In the genomic region with DNA sequence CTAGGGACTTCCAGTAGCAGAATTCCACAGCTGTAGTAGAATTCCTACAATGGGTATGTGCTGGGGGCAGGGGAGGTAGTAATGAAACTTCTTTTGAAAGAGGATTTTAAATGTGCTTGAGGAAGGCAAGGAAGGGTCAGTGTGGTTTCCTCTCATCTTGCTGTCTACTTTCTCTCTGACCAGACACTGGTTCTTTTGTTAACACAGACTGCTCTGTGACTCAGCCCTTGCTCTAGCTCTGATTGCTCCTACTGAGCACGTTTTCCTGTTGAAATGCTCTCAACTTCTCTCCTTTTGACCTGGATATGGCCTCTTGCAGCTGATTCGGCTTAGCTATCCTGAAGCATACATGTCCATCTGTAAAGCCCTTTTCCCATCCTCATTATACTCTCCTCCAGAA, we compare ENCODE assay signal across 22 mouse cellular contexts. TPM values are rescaled to one million over a fixed set of nuclear protein-coding genes. Genes with fewer than 3 reads are reported as not detected.
DNase-seq lines count a peak whose midpoint lies in the region; TF ChIP-seq lines count a peak whose summit lies in the region.
"Had no signal": no experiment of that assay in that cellular context is flagged by ENCODE, and none has a peak within 500 bp of the region (broad histone marks: within the 10 kb centered on the region; RNA-seq: fewer than 3 reads in every experiment).

No protein-coding gene starts in this region.

- TF ChIP-seq POLR2A in myocyte (IDR thresholded peaks at IDR 0.05; ENCODE audit: insufficient read length, low read depth), result no peak

- no peaks in the 10 kb centered on the region for H3K27me3 ChIP-seq in myocyte (ENCODE audit: control insufficient read depth, insufficient read depth, insufficient read length)
- H3K27me3 ChIP-seq: embryonic facial prominence, embryonic 12.5 days; forebrain, embryonic 15.5 days had no signal

- no peak overlapping the region for H3ac ChIP-seq in myocyte (ENCODE audit: control insufficient read depth, insufficient read length)

- no peak overlapping the region for H3K4me3 ChIP-seq in brown adipose tissue, adult 24 weeks (ENCODE audit: insufficient read depth, low read depth, low read length)
- no peak overlapping the region for H3K4me3 ChIP-seq in myocyte
- H3K4me3 ChIP-seq: embryonic facial prominence, embryonic 12.5 days; erythroblast, embryonic 14.5 days; forebrain, embryonic 15.5 days; hindbrain, embryonic 13.5 days; intestine, embryonic 15.5 days had no signal

- H3K27ac ChIP-seq in brown adipose tissue, adult 24 weeks (replicated peaks; ENCODE audit: low read depth, low read length), result 0 out of 2 replicates have a peak overlapping the region, but pooled peaks have one; percentile 21
- H3K27ac ChIP-seq: embryonic facial prominence, embryonic 12.5 days; forebrain, embryonic 15.5 days; hindbrain, embryonic 13.5 days; hindbrain, postnatal 0 days; intestine, embryonic 15.5 days had no signal

- peak overlapping the region; percentile 41 for H3K4me2 ChIP-seq in myocyte (ENCODE audit: low read depth)
- H3K4me2 ChIP-seq: embryonic facial prominence, embryonic 12.5 days; forebrain, embryonic 15.5 days; hindbrain, embryonic 13.5 days; intestine, embryonic 15.5 days had no signal

- H3K36me3 ChIP-seq in myocyte (ENCODE audit: control insufficient read depth, insufficient read depth), result no peaks in the 10 kb centered on the region
- H3K36me3 ChIP-seq: embryonic facial prominence, embryonic 12.5 days; forebrain, embryonic 15.5 days; hindbrain, embryonic 13.5 days; intestine, embryonic 15.5 days had no signal

- peak; percentile 18 for DNase-seq in embryo, embryonic 10 days (ENCODE audit: low spot score)
- no peak for DNase-seq in embryo, embryonic 11 days
- DNase-seq in thymus, postnatal 25 days, result peak; percentile 3
- DNase-seq in thymus, postnatal 10 days (ENCODE audit: low spot score in 2 of 2), result no peak
- no peak for DNase-seq in kidney, adult 18-20 months
- DNase-seq in right cerebral cortex, postnatal 14 days, result no peak
- DNase-seq: adrenal gland, postnatal 10 days; cerebellum, adult 11 months; cerebellum, adult 9-10 months; cerebellum, postnatal 25 days; gastrocnemius, postnatal 36 days; heart, adult 11 months; heart, postnatal 10 days; kidney, adult 8-10 months had no signal

- H3K79me2 ChIP-seq in myocyte (ENCODE audit: control insufficient read depth, insufficient read depth), result peaks cover 32% of the 10 kb centered on the region

- H3K4me1 ChIP-seq in brown adipose tissue, adult 24 weeks (ENCODE audit: control insufficient read depth, insufficient read depth, insufficient read length, low read length), result no peaks in the 10 kb centered on the region; the same call in 1 of the 2 replicates
- H3K4me1 ChIP-seq: embryonic facial prominence, embryonic 12.5 days; forebrain, embryonic 15.5 days; intestine, embryonic 15.5 days had no signal

TF ChIP-seq in myocyte, 11 proteins besides CTCF, POLR2A, EP300 and RAD21:
- TF ChIP-seq MYOD1 (IDR thresholded peaks at IDR 0.05; ENCODE audit: control insufficient read depth in 1 of 3, insufficient read length in 2 of 3, low read depth in 2 of 3), result no peak
- no peak for TF ChIP-seq MAX (IDR thresholded peaks at IDR 0.05; ENCODE audit: low read depth)
- TF ChIP-seq TCF3 (IDR thresholded peaks at IDR 0.05; ENCODE audit: insufficient read length, low read depth), result no peak
- no peak for TF ChIP-seq REST (IDR thresholded peaks at IDR 0.05; ENCODE audit: insufficient read depth, insufficient read length)

RNA-seq across cellular contexts. Expression of a gene that starts 45.4 kb away (rescaled TPM):
- polyA plus RNA-seq in brown adipose tissue, adult 24 weeks (2012; ENCODE audit: insufficient read depth, insufficient read length, missing spikeins), result 90.3 and 99.4 TPM in 2 replicates
- polyA plus RNA-seq in myocyte (2012; fragmentation: generic; extraction: Trizol), result 31.7 TPM

Comparison
In these comparisons a context has a peak if more than half of its experiments do, and no peak if none do; other contexts are left out.
1. DNase-seq: peak in embryo, embryonic 10 days (single experiment) and thymus, postnatal 25 days (single experiment); none in embryo, embryonic 11 days (single experiment), thymus, postnatal 10 days (0 of 2), kidney, adult 18-20 months (single experiment) and right cerebral cortex, postnatal 14 days (single experiment).